Mouse (Mus musculus): Measurements from ENCODE around the gene Chst13.

GRCm38 (mm10) chr6:90306315-90306975, 18.5 kb downstream of the Chst13 start:
- TF ChIP-seq CTCF (IDR thresholded peaks at IDR 0.05; ENCODE audit: control insufficient read depth, insufficient read depth, insufficient read length) = no peak
- TF ChIP-seq MAX (IDR thresholded peaks at IDR 0.05) = no peak
- no peak for TF ChIP-seq CEBPB (IDR thresholded peaks at IDR 0.05; ENCODE audit: low read depth)
- no peak for TF ChIP-seq MYOD1 (IDR thresholded peaks at IDR 0.05; ENCODE audit: control insufficient read depth, insufficient read length, low read depth)
- TF ChIP-seq MYOG (IDR thresholded peaks at IDR 0.05; ENCODE audit: control insufficient read depth, extremely low read depth, insufficient read length) = no peak
- no peak for TF ChIP-seq USF1 (IDR thresholded peaks at IDR 0.05; ENCODE audit: low read depth)
- TF ChIP-seq FOSL1 (IDR thresholded peaks at IDR 0.05; ENCODE audit: insufficient read depth, low read length, poor library complexity, severe bottlenecking) = no peak
